Mouse (Mus musculus) MEL (cell line): ENCODE results near the gene Dgkz. TPM values are rescaled to one million over a fixed set of nuclear protein-coding genes. Genes with fewer than 3 reads are reported as not detected.

Experiments used
- DNase-seq: peaks from one replicate; pipeline ENCODE4 v3.0.0; 2011; ENCODE audit warnings: low read depth, low spot score
- H3K27ac ChIP-seq: 2 replicates; pipeline ENCODE4 v1.5.1; 2012; ENCODE audit warnings: low read depth, mild to moderate bottlenecking, control low read depth, low read length, moderate library complexity; ENCODE audit not compliant: control insufficient read depth
- H3K27me3 ChIP-seq, 2 experiments: fragments of 150-350 bp in 1 of 2; sonication (generic) in 1 of 2; 2 replicates each; pipeline ENCODE4 v1.6.1; 2012; ENCODE audit warnings: low read length in 2 of 2, mild to moderate bottlenecking in 2 of 2, improper control_type of control experiment in 1 of 2, moderate library complexity in 1 of 2; ENCODE audit not compliant: insufficient read depth in 2 of 2, control insufficient read depth in 1 of 2
- H3K36me3 ChIP-seq, 2 experiments: 2 replicates each; pipeline ENCODE4 v1.6.1; 2012 to 2014; ENCODE audit warnings: low read length in 2 of 2, improper control_type of control experiment in 1 of 2, inconsistent platforms in 1 of 2, mild to moderate bottlenecking in 1 of 2; ENCODE audit not compliant: insufficient read depth in 2 of 2, control insufficient read depth in 1 of 2
- H3K4me1 ChIP-seq, 2 experiments: fragments of 150-350 bp in 1 of 2; sonication (generic) in 1 of 2; 2 replicates each; pipeline ENCODE4 v1.6.1; 2012; ENCODE audit warnings: low read length in 2 of 2, improper control_type of control experiment in 1 of 2, mild to moderate bottlenecking in 1 of 2; ENCODE audit not compliant: insufficient read depth in 2 of 2, control insufficient read depth in 1 of 2
- H3K4me3 ChIP-seq, 2 experiments: fragments of 150-350 bp in 1 of 2; sonication (generic) in 1 of 2; 2 replicates each; pipeline ENCODE4 v1.5.1; 2012; ENCODE audit warnings: low read depth in 2 of 2, low read length in 2 of 2, mild to moderate bottlenecking in 2 of 2, moderate library complexity in 2 of 2, control low read depth in 1 of 2, improper control_type of control experiment in 1 of 2; ENCODE audit not compliant: control insufficient read depth in 1 of 2, insufficient read depth in 1 of 2
- H3K79me2 ChIP-seq: 2 replicates; pipeline ENCODE4 v1.6.1; 2012; ENCODE audit warnings: mild to moderate bottlenecking, low read length, moderate library complexity; ENCODE audit not compliant: control insufficient read depth, poor library complexity, insufficient read depth
- H3K9ac ChIP-seq: 2 replicates; pipeline ENCODE4 v1.6.1; 2012; ENCODE audit warnings: low read depth, mild to moderate bottlenecking, control low read depth, low read length, moderate library complexity; ENCODE audit not compliant: control insufficient read depth, poor library complexity, severe bottlenecking
- H3K9me3 ChIP-seq: fragments of 150-350 bp; sonication (generic); replicated peaks from 2 replicates; pipeline ENCODE4 v1.6.1; 2012; ENCODE audit warnings: mild to moderate bottlenecking, low read length, improper control_type of control experiment, moderate library complexity; ENCODE audit not compliant: insufficient read depth
- BHLHE40 ChIP-seq: IDR thresholded peaks from 2 replicates; pipeline ENCODE4 v1.6.1; 2012; ENCODE audit warnings: low read depth, mild to moderate bottlenecking, inconsistent platforms, low read length, improper control_type of control experiment, borderline replicate concordance
- CHD1 ChIP-seq: IDR thresholded peaks from 2 replicates; pipeline ENCODE4 v1.6.1; 2012; ENCODE audit warnings: low read depth, mild to moderate bottlenecking, inconsistent platforms, low read length, improper control_type of control experiment
- CTCF ChIP-seq, 3 experiments: IDR thresholded peaks in 2 of 3; conservative IDR thresholded peaks in 1 of 3; 2 replicates each; pipeline ENCODE4 v1.5.1; 2011 to 2012; ENCODE audit warnings: low read length in 3 of 3, low read depth in 2 of 3, mild to moderate bottlenecking in 2 of 3, improper control_type of control experiment in 1 of 3, inconsistent platforms in 1 of 3, mixed read lengths in 1 of 3, moderate library complexity in 1 of 3; ENCODE audit not compliant: control insufficient read depth in 1 of 3, insufficient read depth in 1 of 3, poor library complexity in 1 of 3, severe bottlenecking in 1 of 3
- E2F4 ChIP-seq: IDR thresholded peaks from 2 replicates; pipeline ENCODE4 v1.6.1; 2011; ENCODE audit warnings: low read depth, low read length, improper control_type of control experiment, borderline replicate concordance
- ETS1 ChIP-seq: IDR thresholded peaks from 2 replicates; pipeline ENCODE4 v1.6.1; 2012; ENCODE audit warnings: low read depth, mild to moderate bottlenecking, inconsistent platforms, low read length, improper control_type of control experiment, moderate library complexity
- GATA1 ChIP-seq: IDR thresholded peaks from 2 replicates; pipeline ENCODE4 v1.6.1; 2011; ENCODE audit warnings: low read depth, low read length, improper control_type of control experiment
- HCFC1 ChIP-seq: IDR thresholded peaks from 2 replicates; pipeline ENCODE4 v1.6.1; 2012; ENCODE audit warnings: low read depth, mild to moderate bottlenecking, inconsistent platforms, low read length, improper control_type of control experiment, moderate library complexity
- JUND ChIP-seq: IDR thresholded peaks from 2 replicates; pipeline ENCODE4 v1.6.1; 2011; ENCODE audit warnings: low read depth, mild to moderate bottlenecking, improper control_type of control experiment, low read length
- MAZ ChIP-seq: IDR thresholded peaks from 2 replicates; pipeline ENCODE4 v1.6.1; 2012; ENCODE audit warnings: low read depth, mild to moderate bottlenecking, inconsistent platforms, low read length, improper control_type of control experiment
- MYB ChIP-seq: IDR thresholded peaks from 2 replicates; pipeline ENCODE4 v1.6.1; 2011; ENCODE audit warnings: mild to moderate bottlenecking, low read depth, low read length, improper control_type of control experiment
- POLR2AphosphoS2 ChIP-seq: IDR thresholded peaks from 2 replicates; pipeline ENCODE4 v1.6.1; 2011; ENCODE audit warnings: low read length, improper control_type of control experiment
- POLR2AphosphoS5 ChIP-seq: IDR thresholded peaks from 2 replicates; pipeline ENCODE4 v1.6.1; 2012; ENCODE audit warnings: low read depth, borderline replicate concordance, mild to moderate bottlenecking, inconsistent platforms, low read length, moderate library complexity, mixed read lengths
- SMC3 ChIP-seq: IDR thresholded peaks from 2 replicates; pipeline ENCODE4 v1.6.1; 2011; ENCODE audit warnings: low read depth, low read length, improper control_type of control experiment
- TBP ChIP-seq: IDR thresholded peaks from 2 replicates; pipeline ENCODE4 v1.8.0; 2011; ENCODE audit warnings: low read depth, low read length, improper control_type of control experiment
- UBTF ChIP-seq: IDR thresholded peaks from 2 replicates; pipeline ENCODE4 v1.6.1; 2012; ENCODE audit warnings: low read depth, mild to moderate bottlenecking, inconsistent platforms, low read length, improper control_type of control experiment, moderate library complexity, borderline replicate concordance; ENCODE audit not compliant: insufficient read depth
- USF1 ChIP-seq: IDR thresholded peaks from 2 replicates; pipeline ENCODE4 v1.6.1; 2014; ENCODE audit warnings: low read depth, mild to moderate bottlenecking, inconsistent platforms, low read length, improper control_type of control experiment, moderate library complexity
- USF2 ChIP-seq, 2 experiments: IDR thresholded peaks; 2 replicates each; pipeline ENCODE4 v1.6.1; 2011 to 2012; ENCODE audit warnings: improper control_type of control experiment in 2 of 2, low read length in 2 of 2, borderline replicate concordance in 1 of 2, inconsistent platforms in 1 of 2, low read depth in 1 of 2, mild to moderate bottlenecking in 1 of 2; ENCODE audit not compliant: insufficient read depth in 1 of 2
- ZMIZ1 ChIP-seq: IDR thresholded peaks from 2 replicates; pipeline ENCODE4 v1.6.1; 2012; ENCODE audit warnings: low read depth, mild to moderate bottlenecking, inconsistent platforms, low read length, improper control_type of control experiment, moderate library complexity
- ZNF384 ChIP-seq: IDR thresholded peaks from 2 replicates; pipeline ENCODE4 v1.6.1; 2012; ENCODE audit warnings: low read depth, mild to moderate bottlenecking, inconsistent platforms, low read length, improper control_type of control experiment
- polyA plus RNA-seq, 2 experiments: library from polyadenylated mRNA; stranded (reverse) in 1 of 2; unstranded in 1 of 2; fragments of >175 nt in 1 of 2; fragments of >200 nt in 1 of 2; gene quantifications; 2 replicates each; pipeline versions ENCODE4 v1.2.1 to v1.2.4; 2012; ENCODE audit warnings: low replicate concordance in 2 of 2, low read depth in 1 of 2; ENCODE audit not compliant: insufficient read length in 2 of 2, insufficient read depth in 1 of 2, missing spikeins in 1 of 2
- total RNA-seq: library from RNA; depleted of rRNA; stranded (reverse); fragments of 300-350 nt; gene quantifications from 2 replicates; pipeline ENCODE4 v1.2.3, GENCODE M21; 2012

Dgkz gene
- total and polyA plus RNA-seq, 3 experiments, result 65.6 to 165 TPM; not detected in 1

DNA sequence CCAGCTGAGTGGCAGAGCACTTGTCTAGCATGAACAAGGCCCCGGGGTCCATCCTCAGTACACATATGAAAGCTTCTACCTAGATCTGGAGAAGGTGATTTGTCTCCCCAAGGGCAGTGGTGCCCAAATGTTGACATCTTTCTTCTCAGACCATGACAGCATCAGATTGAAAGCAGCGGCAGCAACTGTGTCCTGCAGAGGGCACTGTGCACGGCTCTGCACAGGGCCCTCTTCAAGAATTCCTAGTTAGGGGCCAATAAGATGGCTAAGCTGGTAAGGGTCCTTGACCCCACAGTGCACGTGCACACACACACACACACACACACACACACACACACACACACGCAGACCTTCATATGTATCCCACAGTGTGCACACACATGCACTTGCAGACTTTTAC is 39.2 kb upstream of the Dgkz start:
- Histone ChIP-seq H3K4me3 (no peak overlapping the region), H3K36me3 (no peaks in the 10 kb centered on the region), H3K79me2 (no peaks in the 10 kb centered on the region), H3K27ac (no peak overlapping the region), H3K9ac (no peak overlapping the region), H3K4me1 (no peaks in the 10 kb centered on the region), H3K9me3 (no peaks in the 10 kb centered on the region), H3K27me3 (no peaks in the 10 kb centered on the region)
- no peak for TF ChIP-seq HCFC1
- peak in 2 of 3 experiments; percentile 49 to 63; a peak in 5 of 6 replicates for TF ChIP-seq CTCF (IDR thresholded peaks at IDR 0.05 in 2 of 3, conservative IDR thresholded peaks at IDR 0.05 in 1 of 3; ENCODE audit: control insufficient read depth in 1 of 3, insufficient read depth in 1 of 3, low read depth in 2 of 3, low read length in 3 of 3, poor library complexity in 1 of 3, severe bottlenecking in 1 of 3)
- TF ChIP-seq SMC3, result peak; percentile 24
- no peak for DNase-seq

DNA sequence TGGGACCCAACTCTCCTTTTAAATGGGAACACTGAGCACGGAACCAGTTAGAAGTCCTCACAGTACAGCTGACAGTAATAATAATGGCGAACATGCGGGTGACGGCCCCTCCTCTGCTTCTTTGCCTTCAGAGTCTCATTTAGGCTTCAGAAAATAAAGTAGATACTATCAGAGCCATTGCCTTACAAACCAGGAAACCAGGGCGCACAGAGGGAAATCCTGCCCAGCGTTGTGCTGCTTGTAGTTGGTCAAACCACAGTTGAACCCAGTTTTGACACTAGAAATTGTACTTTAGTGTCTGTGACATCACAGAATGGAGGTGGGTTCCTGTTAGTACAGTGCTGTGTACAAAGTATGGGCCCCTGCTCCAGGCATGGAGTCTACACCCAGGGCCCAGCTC is 38.6 kb upstream of the Dgkz start:
- TF ChIP-seq UBTF (no peak), MYB (no peak)
- TF ChIP-seq, all 39 proteins: peak for 0
- no peaks in the 10 kb centered on the region for H3K27me3 ChIP-seq
- no peaks in the 10 kb centered on the region for H3K9me3 ChIP-seq
- H3K27ac ChIP-seq, result no peak overlapping the region
- H3K79me2 ChIP-seq, result no peaks in the 10 kb centered on the region
- DNase-seq, result no peak
- H3K9ac ChIP-seq, result no peak overlapping the region
- no peaks in the 10 kb centered on the region for H3K36me3 ChIP-seq
- no peak overlapping the region for H3K4me3 ChIP-seq
- 0 out of 4 replicates have a peak, but pooled peaks cover 0 to under 1% of the 10 kb centered on the region in 2 experiments for H3K4me1 ChIP-seq

DNA sequence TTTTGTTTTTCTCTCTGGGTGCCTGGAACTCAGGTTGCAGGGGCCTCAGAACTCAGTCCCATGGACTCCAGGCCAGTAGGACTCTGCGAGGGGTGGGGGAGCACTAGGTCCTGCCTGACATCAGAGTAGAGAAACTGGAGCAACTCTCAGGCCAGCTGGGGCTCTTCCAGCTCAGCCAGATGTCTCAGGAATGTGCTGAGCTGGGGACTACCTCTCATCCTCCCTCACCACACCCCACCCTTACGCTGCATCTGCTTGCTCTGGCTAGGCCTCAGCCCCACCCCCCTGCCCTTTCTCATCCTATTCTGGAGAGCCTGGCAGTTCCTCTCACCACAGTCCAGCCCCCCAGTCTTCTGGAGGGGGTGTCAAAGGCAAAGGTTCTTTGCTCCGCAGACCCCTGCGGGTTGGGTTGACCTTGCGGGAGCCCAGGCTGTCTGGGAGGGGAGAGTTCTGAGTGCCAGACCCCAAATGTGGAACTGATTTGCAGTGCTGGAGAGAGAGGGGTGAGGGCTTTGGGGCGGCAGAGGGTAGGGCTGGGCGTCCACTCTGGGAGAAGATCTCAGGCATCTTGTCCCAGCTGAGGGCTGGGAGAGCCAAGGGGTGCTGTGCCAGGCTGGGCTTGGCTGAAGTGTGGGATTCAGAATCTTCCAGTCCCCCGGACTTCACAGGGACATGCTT is 37.2 kb upstream of the Dgkz start:
- TF ChIP-seq USF2 (IDR thresholded peaks at IDR 0.05; ENCODE audit: borderline replicate concordance in 1 of 2, insufficient read depth in 1 of 2, low read depth in 1 of 2, low read length in 2 of 2) (no peak), MAZ (no peak), USF1 (no peak), CHD1 (no peak), SMC3 (no peak), JUND (no peak), BHLHE40 (no peak), TBP (no peak), POLR2AphosphoS5 (no peak), E2F4 (no peak), ZMIZ1 (no peak), POLR2AphosphoS2 (no peak), HCFC1 (no peak), ETS1 (no peak), GATA1 (no peak), ZNF384 (no peak)
- H3K27me3 ChIP-seq, result no peaks in the 10 kb centered on the region
- no peak overlapping the region for H3K4me3 ChIP-seq
- no peaks in the 10 kb centered on the region for H3K9me3 ChIP-seq
- H3K36me3 ChIP-seq, result no peaks in the 10 kb centered on the region
- no peak overlapping the region for H3K9ac ChIP-seq
- H3K27ac ChIP-seq, result no peak overlapping the region
- no peaks in the 10 kb centered on the region for H3K79me2 ChIP-seq
- 0 out of 4 replicates have a peak, but pooled peaks cover 0 to 3% of the 10 kb centered on the region in 2 experiments for H3K4me1 ChIP-seq
- DNase-seq, result no peak
